Mouse (Mus musculus): Measurements from ENCODE around the gene Krt33a. TPM values are rescaled to one million over a fixed set of nuclear protein-coding genes. Genes with fewer than 3 reads are reported as not detected.

The Krt33a gene
- polyA plus RNA-seq, 1 experiment: 0.06 TPM

GRCm38 (mm10) chr11:99990571-99990970, 25.4 kb downstream of the Krt33a start:
- TF ChIP-seq CTCF (IDR thresholded peaks at IDR 0.05; ENCODE audit: extremely low read depth, insufficient read depth, low read length): no peak
- no peak for TF ChIP-seq POLR2A (IDR thresholded peaks at IDR 0.05; ENCODE audit: extremely low read depth, insufficient read depth, low read length)
- Histone ChIP-seq H3K4me1 (ENCODE audit: control insufficient read depth, insufficient read depth, low read length) (0 out of 2 replicates have a peak, but pooled peaks cover 2% of the 10 kb centered on the region), H3K27ac (ENCODE audit: insufficient read depth, low read length) (no peak overlapping the region), H3K4me3 (ENCODE audit: insufficient read depth, low read length) (no peak overlapping the region)

DNA sequence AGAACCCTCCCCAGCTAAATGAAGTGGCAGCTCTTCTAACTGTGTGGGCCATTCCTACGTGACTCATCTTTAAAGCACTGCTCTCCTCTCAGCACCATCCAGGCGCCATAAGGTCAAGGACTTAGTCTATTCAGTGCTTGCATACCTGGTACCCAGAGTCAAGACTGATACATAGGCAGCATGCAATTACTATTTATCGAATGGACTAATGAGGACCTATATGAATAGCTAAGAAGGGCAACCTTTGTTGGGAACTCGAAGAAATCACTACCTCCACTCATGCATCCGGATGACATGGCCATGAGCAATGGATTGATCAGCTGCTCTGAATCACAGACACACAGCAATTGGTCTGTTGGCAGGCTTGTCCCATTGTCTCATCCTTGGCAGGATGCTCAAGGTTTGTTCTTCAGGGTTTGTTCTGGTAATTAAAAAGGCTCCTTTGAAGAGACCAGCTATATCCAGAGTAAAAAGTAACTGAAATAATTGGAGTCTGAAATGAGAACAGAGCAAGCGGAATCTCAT, 26.1 kb downstream of the Krt33a start:
- Histone ChIP-seq H3K4me3 (ENCODE audit: insufficient read depth, low read length) (no peak overlapping the region), H3K4me1 (ENCODE audit: control insufficient read depth, insufficient read depth, low read length) (0 out of 2 replicates have a peak, but pooled peaks cover 2% of the 10 kb centered on the region), H3K27ac (ENCODE audit: insufficient read depth, low read length) (no peak overlapping the region)
- TF ChIP-seq CTCF (IDR thresholded peaks at IDR 0.05; ENCODE audit: extremely low read depth, insufficient read depth, low read length): no peak
- TF ChIP-seq POLR2A (IDR thresholded peaks at IDR 0.05; ENCODE audit: extremely low read depth, insufficient read depth, low read length): no peak

- H3K4me3 ChIP-seq (ENCODE audit: insufficient read depth, low read length): no peak overlapping the region
- TF ChIP-seq CTCF (IDR thresholded peaks at IDR 0.05; ENCODE audit: extremely low read depth, insufficient read depth, low read length) (no peak), POLR2A (IDR thresholded peaks at IDR 0.05; ENCODE audit: extremely low read depth, insufficient read depth, low read length) (no peak)
- H3K27ac ChIP-seq (ENCODE audit: insufficient read depth, low read length): no peak overlapping the region
- 0 out of 2 replicates have a peak, but pooled peaks cover 2% of the 10 kb centered on the region for H3K4me1 ChIP-seq (ENCODE audit: control insufficient read depth, insufficient read depth, low read length)
Observed at GRCm38 (mm10) chr11:99988530-99988929, 27.5 kb downstream of the Krt33a start.

- no peak within 1 kb of the TSS for H3K27ac ChIP-seq (ENCODE audit: insufficient read depth, low read length)
- 0 out of 2 replicates have a peak, but pooled peaks cover 2% of the 10 kb centered on the region for H3K4me1 ChIP-seq (ENCODE audit: control insufficient read depth, insufficient read depth, low read length)
- TF ChIP-seq POLR2A (IDR thresholded peaks at IDR 0.05; ENCODE audit: extremely low read depth, insufficient read depth, low read length): no peak
- no peak for TF ChIP-seq CTCF (IDR thresholded peaks at IDR 0.05; ENCODE audit: extremely low read depth, insufficient read depth, low read length)
- H3K4me3 ChIP-seq (ENCODE audit: insufficient read depth, low read length): no peak within 1 kb of the TSS
Observed at GRCm38 (mm10) chr11:99986180-99986647, 29.8 kb downstream of the Krt33a start, which contains the start of gene Krtap16-1. Gene Krtap16-1, minus strand, starts transcription at chr11:99986597.

- no peak overlapping the region for H3K4me3 ChIP-seq (ENCODE audit: insufficient read depth, low read length)
- no peak overlapping the region for H3K27ac ChIP-seq (ENCODE audit: insufficient read depth, low read length)
- H3K4me1 ChIP-seq (ENCODE audit: control insufficient read depth, insufficient read depth, low read length): no peaks in the 10 kb centered on the region
- TF ChIP-seq CTCF (IDR thresholded peaks at IDR 0.05; ENCODE audit: extremely low read depth, insufficient read depth, low read length) (no peak), POLR2A (IDR thresholded peaks at IDR 0.05; ENCODE audit: extremely low read depth, insufficient read depth, low read length) (no peak)
Observed at GRCm38 (mm10) chr11:99985291-99986092, 30.5 kb downstream of the Krt33a start.

- Histone ChIP-seq H3K4me1 (ENCODE audit: control insufficient read depth, insufficient read depth, low read length) (no peaks in the 10 kb centered on the region), H3K27ac (ENCODE audit: insufficient read depth, low read length) (no peak overlapping the region), H3K4me3 (ENCODE audit: insufficient read depth, low read length) (no peak overlapping the region)
- no peak for TF ChIP-seq POLR2A (IDR thresholded peaks at IDR 0.05; ENCODE audit: extremely low read depth, insufficient read depth, low read length)
- no peak for TF ChIP-seq CTCF (IDR thresholded peaks at IDR 0.05; ENCODE audit: extremely low read depth, insufficient read depth, low read length)
Observed at GRCm38 (mm10) chr11:99983442-99983841, 32.6 kb downstream of the Krt33a start.

DNA sequence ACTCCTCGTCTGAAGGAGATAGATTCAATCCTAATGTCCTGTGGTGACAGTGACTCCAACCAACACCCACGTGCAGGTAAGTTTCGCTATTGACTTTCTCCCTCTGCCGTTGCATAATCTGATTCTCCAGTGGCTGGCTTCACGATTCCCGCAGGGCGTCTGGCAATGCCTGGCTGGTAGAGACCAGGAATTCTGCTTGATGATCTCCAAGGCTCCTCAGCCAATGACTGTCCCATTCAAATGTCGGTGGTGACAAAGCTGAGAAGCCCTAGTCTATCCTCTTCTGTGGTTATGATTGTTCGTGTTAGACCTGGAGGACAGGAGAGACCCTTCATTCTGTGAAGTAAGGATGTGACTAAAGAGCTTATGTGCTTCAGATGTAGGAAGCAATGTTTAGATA, 33.3 kb downstream of the Krt33a start:
- no peak overlapping the region for H3K4me3 ChIP-seq (ENCODE audit: insufficient read depth, low read length)
- no peak for TF ChIP-seq CTCF (IDR thresholded peaks at IDR 0.05; ENCODE audit: extremely low read depth, insufficient read depth, low read length)
- no peak for TF ChIP-seq POLR2A (IDR thresholded peaks at IDR 0.05; ENCODE audit: extremely low read depth, insufficient read depth, low read length)
- H3K4me1 ChIP-seq (ENCODE audit: control insufficient read depth, insufficient read depth, low read length): no peaks in the 10 kb centered on the region
- H3K27ac ChIP-seq (ENCODE audit: insufficient read depth, low read length): no peak overlapping the region

- no peaks in the 10 kb centered on the region for H3K4me1 ChIP-seq (ENCODE audit: control insufficient read depth, insufficient read depth, low read length)
- H3K27ac ChIP-seq (ENCODE audit: insufficient read depth, low read length): no peak within 1 kb of the TSS
- H3K4me3 ChIP-seq (ENCODE audit: insufficient read depth, low read length): no peak within 1 kb of the TSS
- TF ChIP-seq CTCF (IDR thresholded peaks at IDR 0.05; ENCODE audit: extremely low read depth, insufficient read depth, low read length) (no peak), POLR2A (IDR thresholded peaks at IDR 0.05; ENCODE audit: extremely low read depth, insufficient read depth, low read length) (no peak)
Observed at GRCm38 (mm10) chr11:99978953-99979352, 37.1 kb downstream of the Krt33a start, which contains the start of gene Krtap29-1. Gene Krtap29-1, minus strand, starts transcription at chr11:99979053.

GRCm38 (mm10) chr11:99965961-99966360, 50.1 kb downstream of the Krt33a start:
- H3K27ac ChIP-seq (ENCODE audit: insufficient read depth, low read length): no peak overlapping the region
- H3K4me3 ChIP-seq (ENCODE audit: insufficient read depth, low read length): no peak overlapping the region
- no peaks in the 10 kb centered on the region for H3K4me1 ChIP-seq (ENCODE audit: control insufficient read depth, insufficient read depth, low read length)
- TF ChIP-seq CTCF (IDR thresholded peaks at IDR 0.05; ENCODE audit: extremely low read depth, insufficient read depth, low read length) (no peak), POLR2A (IDR thresholded peaks at IDR 0.05; ENCODE audit: extremely low read depth, insufficient read depth, low read length) (no peak)

Measured in cortical plate, adult 2 months (tissue).